25 mouse cellular contexts compared by ENCODE assay signal in genomic region chr7:68227021-68227420, GRCm38 (mm10). TPM values are rescaled to one million over a fixed set of nuclear protein-coding genes. Genes with fewer than 3 reads are reported as not detected.
DNase-seq lines count a peak whose midpoint lies in the region; ATAC-seq and TF ChIP-seq lines count a peak whose summit lies in the region.
"Had no signal": no experiment of that assay in that cellular context is flagged by ENCODE, and none has a peak within 500 bp of the region (broad histone marks: within the 10 kb centered on the region; RNA-seq: fewer than 3 reads in every experiment).

No protein-coding gene starts in this region.

- H3K9ac ChIP-seq in heart, embryonic 16.5 days (ENCODE audit: low read length): no peak overlapping the region
- no peak overlapping the region for H3K9ac ChIP-seq in MEL (ENCODE audit: control insufficient read depth, low read depth, low read length, poor library complexity, severe bottlenecking)
- H3K9ac ChIP-seq: embryonic facial prominence, embryonic 15.5 days; forebrain, embryonic 15.5 days; heart, embryonic 13.5 days; hindbrain, embryonic 14.5 days; intestine, embryonic 15.5 days had no signal

- no peak for TF ChIP-seq EP300 in MEL (IDR thresholded peaks at IDR 0.05; ENCODE audit: low read depth in 1 of 2, low read length in 2 of 2)

- H3K27me3 ChIP-seq in heart, embryonic 16.5 days (ENCODE audit: control insufficient read depth, insufficient read depth, low read length): no peaks in the 10 kb centered on the region
- no peaks in the 10 kb centered on the region for H3K27me3 ChIP-seq in heart, embryonic 10.5 days (ENCODE audit: insufficient read depth, poor library complexity, severe bottlenecking)
- H3K27me3 ChIP-seq in MEL (ENCODE audit: control insufficient read depth in 1 of 2, insufficient read depth in 2 of 2, low read length in 2 of 2): no peaks in the 10 kb centered on the region
- H3K27me3 ChIP-seq: embryonic facial prominence, embryonic 15.5 days; forebrain, embryonic 15.5 days; heart, embryonic 13.5 days; intestine, embryonic 15.5 days had no signal

- no peak for TF ChIP-seq CTCF in MEL (IDR thresholded peaks at IDR 0.05 in 2 of 3, conservative IDR thresholded peaks at IDR 0.05 in 1 of 3; ENCODE audit: control insufficient read depth in 1 of 3, insufficient read depth in 1 of 3, low read depth in 2 of 3, low read length in 3 of 3, poor library complexity in 1 of 3, severe bottlenecking in 1 of 3)

- no peak overlapping the region for H3K4me3 ChIP-seq in heart, embryonic 16.5 days (ENCODE audit: low read length)
- H3K4me3 ChIP-seq in heart, embryonic 10.5 days: no peak overlapping the region
- no peak overlapping the region for H3K4me3 ChIP-seq in MEL (ENCODE audit: control insufficient read depth in 1 of 2, insufficient read depth in 1 of 2, low read depth in 2 of 2, low read length in 2 of 2)
- H3K4me3 ChIP-seq: embryonic facial prominence, embryonic 15.5 days; erythroblast, embryonic 14.5 days; forebrain, embryonic 10.5 days; forebrain, embryonic 15.5 days; heart, adult 2 months; heart, embryonic 13.5 days; intestine, embryonic 15.5 days had no signal

- no peak overlapping the region for H3K4me2 ChIP-seq in heart, embryonic 16.5 days (ENCODE audit: low read depth, low read length)
- H3K4me2 ChIP-seq: embryonic facial prominence, embryonic 15.5 days; forebrain, embryonic 15.5 days; heart, embryonic 13.5 days; hindbrain, embryonic 14.5 days; intestine, embryonic 15.5 days had no signal

- H3K79me2 ChIP-seq in MEL (ENCODE audit: control insufficient read depth, insufficient read depth, low read length, poor library complexity): no peaks in the 10 kb centered on the region

- H3K36me3 ChIP-seq in heart, embryonic 16.5 days (ENCODE audit: control insufficient read depth, insufficient read depth): peaks cover 14% of the 10 kb centered on the region
- peaks cover 74% of the 10 kb centered on the region for H3K36me3 ChIP-seq in heart, embryonic 10.5 days
- peaks cover 0 to 20% of the 10 kb centered on the region in 2 experiments; a peak in 3 of 4 replicates for H3K36me3 ChIP-seq in MEL (ENCODE audit: control insufficient read depth in 1 of 2, insufficient read depth in 2 of 2, low read length in 2 of 2)

- peaks cover 15% of the 10 kb centered on the region for H3K4me1 ChIP-seq in heart, embryonic 16.5 days (ENCODE audit: control insufficient read depth, insufficient read depth, low read length)
- H3K4me1 ChIP-seq in heart, embryonic 10.5 days: peaks cover 35% of the 10 kb centered on the region
- H3K4me1 ChIP-seq in MEL (ENCODE audit: control insufficient read depth in 1 of 2, insufficient read depth in 2 of 2, low read length in 2 of 2): peaks cover 2 to 19% of the 10 kb centered on the region in 2 experiments; a peak in 2 of 4 replicates

- H3K27ac ChIP-seq in heart, embryonic 16.5 days (ENCODE audit: low read length): peak overlapping the region; percentile 22; the same call in 1 of the 2 replicates
- no peak overlapping the region for H3K27ac ChIP-seq in heart, embryonic 10.5 days
- H3K27ac ChIP-seq in MEL (ENCODE audit: control insufficient read depth, low read depth, low read length): no peak overlapping the region
- H3K27ac ChIP-seq: embryonic facial prominence, embryonic 15.5 days; heart, adult 2 months; heart, embryonic 13.5 days; hindbrain, embryonic 14.5 days; intestine, embryonic 15.5 days had no signal

- no peak for ATAC-seq in heart, embryonic 16.5 days (replicated peaks; ENCODE audit: extremely low read depth, insufficient read depth, low FRiP score)
- peak; percentile 20; the same call in 1 of the 2 replicates for ATAC-seq in granulocyte monocyte progenitor cell, adult 5-6 weeks (replicated peaks; ENCODE audit: poor library complexity, severe bottlenecking)
- ATAC-seq: activated CD4-positive, CD25-positive, alpha-beta regulatory T cell, adult 4 months; forebrain, embryonic 15.5 days; intestine, embryonic 15.5 days had no signal

- no peak for DNase-seq in heart, embryonic 10.5 days (ENCODE audit: low spot score)
- DNase-seq in ES-CJ7 (ENCODE audit: low read depth, low spot score) (peak; percentile 29), MEL (ENCODE audit: low read depth, low spot score) (peak; percentile 19)
- no peak for DNase-seq in right cerebral cortex, adult 2 months (ENCODE audit: low spot score in 2 of 2)
- DNase-seq in kidney, adult 18-20 months: no peak
- DNase-seq: adrenal gland, adult 2 months; adrenal gland, postnatal 25 days; cerebellum, adult 18-20 months; cerebellum, postnatal 25 days; gastrocnemius, postnatal 10 days; heart, adult 2 months; heart, postnatal 10 days; heart, postnatal 4 days; kidney, adult 2 months had no signal

- TF ChIP-seq RAD21 in MEL (IDR thresholded peaks at IDR 0.05; ENCODE audit: low read depth, low read length): no peak

- H3K9me3 ChIP-seq in heart, embryonic 16.5 days (replicated peaks; ENCODE audit: control insufficient read depth, low read length): no peaks in the 10 kb centered on the region
- H3K9me3 ChIP-seq in heart, embryonic 10.5 days: no peaks in the 10 kb centered on the region
- H3K9me3 ChIP-seq in MEL (replicated peaks; ENCODE audit: insufficient read depth, low read length): no peaks in the 10 kb centered on the region
- H3K9me3 ChIP-seq: embryonic facial prominence, embryonic 15.5 days; forebrain, embryonic 10.5 days; forebrain, embryonic 15.5 days; G1E; heart, embryonic 13.5 days; intestine, embryonic 15.5 days had no signal

- WGBS in heart, embryonic 16.5 days: 83% methylated on average over 11 of the region's 11 CpGs
- WGBS in heart, embryonic 10.5 days: 87% methylated on average over 11 of the region's 11 CpGs

- TF ChIP-seq POLR2A in MEL (IDR thresholded peaks at IDR 0.05; ENCODE audit: control insufficient read depth in 1 of 2, insufficient read depth in 1 of 2, low read depth in 1 of 2, low read length in 2 of 2, poor library complexity in 1 of 2): no peak

TF ChIP-seq in MEL, 35 proteins besides CTCF, POLR2A, EP300 and RAD21:
- no peak for TF ChIP-seq HCFC1 (IDR thresholded peaks at IDR 0.05; ENCODE audit: low read depth, low read length)
- peak; percentile 21; the same call in 1 of the 2 replicates for TF ChIP-seq BHLHE40 (IDR thresholded peaks at IDR 0.05; ENCODE audit: borderline replicate concordance, low read depth, low read length)
- no peak for TF ChIP-seq MAX (IDR thresholded peaks at IDR 0.05; ENCODE audit: low read length)
- no peak for TF ChIP-seq USF2 (IDR thresholded peaks at IDR 0.05; ENCODE audit: borderline replicate concordance in 1 of 2, insufficient read depth in 1 of 2, low read depth in 1 of 2, low read length in 2 of 2)
- TF ChIP-seq ZC3H11A (IDR thresholded peaks at IDR 0.05; ENCODE audit: low read depth, low read length): no peak
- no peak for TF ChIP-seq JUND (IDR thresholded peaks at IDR 0.05; ENCODE audit: low read depth, low read length)
- no peak for TF ChIP-seq NRF1 (IDR thresholded peaks at IDR 0.05; ENCODE audit: insufficient read depth, low read depth, low read length, poor library complexity, severe bottlenecking)
- no peak for TF ChIP-seq GATA1 (IDR thresholded peaks at IDR 0.05; ENCODE audit: low read depth, low read length)

RNA-seq across cellular contexts. Expression of gene Pgpep1l, which starts 37.0 kb away (rescaled TPM):
- polyA plus RNA-seq in heart, embryonic 16.5 days (2015; fragmentation: Nextera tagmentation; extraction: Ambion mirVana): 0.71 TPM in 1 of 2 replicates, not detected in the other
- polyA plus RNA-seq in heart, embryonic 10.5 days (2016; fragmentation: Nextera tagmentation; extraction: Ambion mirVana): not detected in 2 replicates
- total RNA-seq in MEL (2012; rRNA removed): not detected in 2 replicates
- polyA plus RNA-seq in MEL (2012; ENCODE audit: insufficient read depth in 1 of 2, insufficient read length in 2 of 2, low read depth in 1 of 2, low replicate concordance in 2 of 2, missing spikeins in 1 of 2): not detected
- total RNA-seq in granulocyte monocyte progenitor cell, adult 5-6 weeks (2014; fragmentation: Nextera tagmentation): not detected in 2 replicates
- total RNA-seq in granulocyte monocyte progenitor cell, adult 5-6 weeks (2017): not detected in 2 replicates
- total RNA-seq: adrenal gland, adult 2 months; adrenal gland, postnatal 25 days; G1E; heart, adult 2 months; heart, postnatal 10 days; heart, postnatal 4 days had no signal
- polyA plus RNA-seq: adrenal gland, adult 2 months; embryonic facial prominence, embryonic 15.5 days; erythroblast, embryonic 14.5 days; forebrain, embryonic 10.5 days; forebrain, embryonic 15.5 days; heart, embryonic 13.5 days; intestine, embryonic 15.5 days had no signal

RNA-seq across cellular contexts. Expression of gene Fam169b, which starts 46.6 kb away (rescaled TPM):
- polyA plus RNA-seq in heart, embryonic 16.5 days (2015; fragmentation: Nextera tagmentation; extraction: Ambion mirVana): 7.2 and 15.1 TPM in 2 replicates
- 0.19 and 0.28 TPM in 2 replicates for polyA plus RNA-seq in heart, embryonic 10.5 days (2016; fragmentation: Nextera tagmentation; extraction: Ambion mirVana)
- total RNA-seq in MEL (2012; rRNA removed): 0.03 TPM in 1 of 2 replicates, not detected in the other
- polyA plus RNA-seq in MEL (2012; ENCODE audit: insufficient read depth in 1 of 2, insufficient read length in 2 of 2, low read depth in 1 of 2, low replicate concordance in 2 of 2, missing spikeins in 1 of 2): not detected
- total RNA-seq in granulocyte monocyte progenitor cell, adult 5-6 weeks (2014; fragmentation: Nextera tagmentation): 0.30 TPM in 1 of 2 replicates, not detected in the other
- 0.13 and 0.41 TPM in 2 replicates for total RNA-seq in granulocyte monocyte progenitor cell, adult 5-6 weeks (2017)
- total RNA-seq: adrenal gland, adult 2 months; adrenal gland, postnatal 25 days had no signal
- polyA plus RNA-seq: erythroblast, embryonic 14.5 days; forebrain, embryonic 15.5 days; G1E had no signal

Comparison
In these comparisons a context has a peak if more than half of its experiments do, and no peak if none do; other contexts are left out.
1. DNase-seq: peak in ES-CJ7 (single experiment) and MEL (single experiment); none in heart, embryonic 10.5 days (single experiment), right cerebral cortex, adult 2 months (0 of 2) and kidney, adult 18-20 months (single experiment).